2 mouse cellular contexts compared by ENCODE assay signal in the genomic region with DNA sequence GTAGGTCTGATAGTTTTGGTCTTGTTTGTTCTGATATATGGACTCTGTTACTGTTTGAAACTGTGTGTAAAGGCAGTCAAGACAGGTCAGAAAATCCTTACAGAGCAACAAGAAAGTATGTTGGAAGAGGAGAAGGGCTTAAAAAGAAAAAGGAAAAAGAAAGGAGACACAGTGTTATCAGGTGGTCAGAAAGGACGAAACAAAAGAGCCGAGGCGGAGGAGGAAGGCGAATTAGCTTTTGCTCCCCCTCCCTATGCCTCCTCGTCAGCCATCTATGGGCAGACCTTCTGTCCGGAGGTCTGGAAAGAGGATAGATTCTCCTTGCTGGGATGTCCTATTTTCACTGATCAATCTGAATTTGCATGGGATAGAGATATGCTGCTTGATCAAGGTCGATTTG. TPM values are rescaled to one million over a fixed set of nuclear protein-coding genes. Genes with fewer than 3 reads are reported as not detected.
"Had no signal": no experiment of that assay in that cellular context is flagged by ENCODE, and none has a peak within 500 bp of the region (broad histone marks: within the 10 kb centered on the region; RNA-seq: fewer than 3 reads in every experiment).

No protein-coding gene starts in this region.

RNA-seq across cellular contexts. Expression of gene Olfr709-ps1, which starts 11.1 kb away (rescaled TPM):
- total RNA-seq: megakaryocyte, adult 5-6 weeks; megakaryocyte-erythroid progenitor cell, adult 5-6 weeks had no signal

RNA-seq across cellular contexts. Expression of gene Olfr1532-ps1, which starts 13.2 kb away (rescaled TPM):
- total RNA-seq: megakaryocyte, adult 5-6 weeks; megakaryocyte-erythroid progenitor cell, adult 5-6 weeks had no signal

RNA-seq across cellular contexts. Expression of gene Olfr707, which starts 19.9 kb away (rescaled TPM):
- total RNA-seq: megakaryocyte, adult 5-6 weeks; megakaryocyte-erythroid progenitor cell, adult 5-6 weeks had no signal

RNA-seq across cellular contexts. Expression of gene Olfr710, which starts 27.2 kb away (rescaled TPM):
- total RNA-seq: megakaryocyte, adult 5-6 weeks; megakaryocyte-erythroid progenitor cell, adult 5-6 weeks had no signal

RNA-seq across cellular contexts. Expression of gene Olfr706, which starts 33.0 kb away (rescaled TPM):
- total RNA-seq: megakaryocyte, adult 5-6 weeks; megakaryocyte-erythroid progenitor cell, adult 5-6 weeks had no signal
